In the genomic region with DNA sequence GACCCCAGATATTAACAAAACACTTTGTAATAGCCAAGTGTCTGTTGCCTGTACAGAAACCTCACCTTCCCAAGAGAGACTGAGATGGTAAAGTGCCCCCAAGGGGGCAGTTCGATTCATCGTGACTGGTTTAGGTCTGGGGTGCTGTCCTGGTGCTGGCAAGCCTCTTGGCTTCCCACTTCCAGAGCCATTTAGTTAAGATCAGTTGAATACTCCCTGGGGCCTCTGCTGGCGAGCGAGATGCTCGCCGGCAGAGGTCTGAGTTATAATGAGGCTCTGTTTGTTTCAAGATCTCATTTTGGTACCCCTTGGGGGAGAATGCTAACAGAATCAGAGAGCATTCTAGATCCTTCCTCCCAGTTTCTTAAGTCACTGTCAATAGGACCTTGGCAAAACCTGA, we compare ENCODE assay signal across 24 mouse cellular contexts.
DNase-seq lines count a peak whose midpoint lies in the region.
"Had no signal": no experiment of that assay in that cellular context is flagged by ENCODE, and none has a peak within 500 bp of the region (broad histone marks: within the 10 kb centered on the region; RNA-seq: fewer than 3 reads in every experiment).

No protein-coding gene starts in this region.

- intact Hi-C loops in gastrocnemius, postnatal 36 days (cut with DNase I) = no loop called here

- DNase-seq in gastrocnemius, adult 18-20 months (ENCODE audit: low spot score) = peak; percentile 34
- DNase-seq in gastrocnemius, postnatal 10 days = no peak
- peak; percentile 34 to 56 for DNase-seq in heart, adult 18-20 months
- DNase-seq in heart, embryonic 10.5 days (ENCODE audit: low spot score) = no peak
- DNase-seq in gastrocnemius, adult 8-10 months (ENCODE audit: low spot score in 2 of 2) = peak; percentile 22 to 45
- DNase-seq in gastrocnemius, postnatal 36 days = peak; percentile 29 to 35
- DNase-seq in spleen, adult 12 weeks (ENCODE audit: low spot score) = no peak
- DNase-seq in urinary bladder, postnatal 36 days (ENCODE audit: low spot score in 2 of 2) = no peak
- DNase-seq: adrenal gland, adult 8-10 months; adrenal gland, postnatal 25 days; cerebellum, adult 11-12 months; cerebellum, adult 8-10 months; cerebellum, postnatal 10 days; cerebellum, postnatal 36 days; embryo, embryonic 11 days; kidney, adult 11 months had no signal

- no peaks in the 10 kb centered on the region; the same call in 1 of the 2 replicates for H3K9me3 ChIP-seq in heart, embryonic 10.5 days
- H3K9me3 ChIP-seq: embryonic facial prominence, embryonic 10.5 days; embryonic facial prominence, embryonic 13.5 days; forebrain, embryonic 13.5 days; heart, embryonic 13.5 days; hindbrain, embryonic 10.5 days; hindbrain, embryonic 13.5 days; intestine, embryonic 15.5 days had no signal

- no peaks in the 10 kb centered on the region for H3K36me3 ChIP-seq in heart, embryonic 10.5 days
- H3K36me3 ChIP-seq: embryonic facial prominence, embryonic 10.5 days; embryonic facial prominence, embryonic 13.5 days; heart, embryonic 13.5 days; hindbrain, embryonic 10.5 days; hindbrain, embryonic 13.5 days; intestine, embryonic 15.5 days had no signal

- no peaks in the 10 kb centered on the region for H3K27me3 ChIP-seq in heart, embryonic 10.5 days (ENCODE audit: insufficient read depth, poor library complexity, severe bottlenecking)
- H3K27me3 ChIP-seq: embryonic facial prominence, embryonic 13.5 days; forebrain, embryonic 13.5 days; heart, embryonic 13.5 days; hindbrain, embryonic 13.5 days; intestine, embryonic 15.5 days had no signal

- 68% methylated on average over 6 of the region's 6 CpGs for WGBS in heart, embryonic 10.5 days

- H3K4me1 ChIP-seq in heart, embryonic 10.5 days = peaks cover 22% of the 10 kb centered on the region; the same call in 1 of the 2 replicates

- H3K4me3 ChIP-seq in heart, embryonic 10.5 days = no peak overlapping the region
- H3K4me3 ChIP-seq: embryonic facial prominence, embryonic 10.5 days; embryonic facial prominence, embryonic 13.5 days; erythroblast, embryonic 14.5 days; forebrain, embryonic 13.5 days; heart, embryonic 13.5 days; hindbrain, embryonic 10.5 days; hindbrain, embryonic 13.5 days; intestine, embryonic 15.5 days had no signal

- no peak overlapping the region for H3K27ac ChIP-seq in heart, embryonic 10.5 days
- H3K27ac ChIP-seq: embryonic facial prominence, embryonic 10.5 days; embryonic facial prominence, embryonic 13.5 days; forebrain, embryonic 13.5 days; heart, embryonic 13.5 days; hindbrain, embryonic 10.5 days; hindbrain, embryonic 13.5 days; intestine, embryonic 15.5 days had no signal

Comparison
In these comparisons a context has a peak if more than half of its experiments do, and no peak if none do; other contexts are left out.
1. DNase-seq: peak in gastrocnemius, adult 18-20 months (single experiment), heart, adult 18-20 months (2 of 2), gastrocnemius, adult 8-10 months (2 of 2) and gastrocnemius, postnatal 36 days (2 of 2); none in gastrocnemius, postnatal 10 days (single experiment), heart, embryonic 10.5 days (single experiment), spleen, adult 12 weeks (single experiment) and urinary bladder, postnatal 36 days (0 of 2).